Mouse (Mus musculus) CH12.LX (cell line): ENCODE measurements around the gene Olfr1321. TPM values are rescaled to one million over a fixed set of nuclear protein-coding genes. Genes with fewer than 3 reads are reported as not detected.

Experiments
- DNase-seq: peaks from one replicate; pipeline ENCODE4 v3.0.0-alpha.2; 2013; ENCODE audit errors: extremely low read depth
- H3K27ac ChIP-seq: 2 replicates; pipeline ENCODE4 v1.5.1; 2012; ENCODE audit warnings: low read depth, mild to moderate bottlenecking, control low read depth, moderate library complexity; ENCODE audit not compliant: insufficient read depth
- H3K27me3 ChIP-seq: replicated peaks from 2 replicates; pipeline ENCODE3; 2012; ENCODE audit warnings: inconsistent platforms
- H3K36me3 ChIP-seq, 2 experiments: replicated peaks in 1 of 2; 2 replicates each; pipeline versions ENCODE3 to v1.6.1; 2012; ENCODE audit warnings: inconsistent platforms in 1 of 2, low read length in 1 of 2, mild to moderate bottlenecking in 1 of 2, mixed read lengths in 1 of 2, moderate library complexity in 1 of 2; ENCODE audit not compliant: control insufficient read depth in 1 of 2, insufficient read depth in 1 of 2
- H3K4me1 ChIP-seq, 2 experiments: 2 replicates each; pipeline ENCODE4 v1.6.1; 2012; ENCODE audit warnings: inconsistent platforms in 1 of 2, moderate library complexity in 1 of 2; ENCODE audit not compliant: insufficient read depth in 2 of 2, control insufficient read depth in 1 of 2
- H3K4me2 ChIP-seq: 2 replicates; pipeline ENCODE4 v1.6.1; 2012; ENCODE audit warnings: low read depth, mild to moderate bottlenecking, control low read depth; ENCODE audit not compliant: poor library complexity, insufficient read depth, severe bottlenecking
- H3K4me3 ChIP-seq, 3 experiments: fragments of 150-350 bp in 1 of 3; sonication (generic) in 1 of 3; replicated peaks in 1 of 3; 2 replicates each; pipeline versions ENCODE3 to v1.5.1; 2011 to 2012; ENCODE audit warnings: low read depth in 2 of 3, low read length in 2 of 3, mild to moderate bottlenecking in 2 of 3, moderate library complexity in 2 of 3, control low read depth in 1 of 3, improper control_type of control experiment in 1 of 3, inconsistent platforms in 1 of 3, mixed read lengths in 1 of 3; ENCODE audit not compliant: poor library complexity in 1 of 3
- H3K79me2 ChIP-seq: replicated peaks from 2 replicates; pipeline ENCODE4 v1.6.1; 2012; ENCODE audit warnings: mild to moderate bottlenecking, moderate library complexity; ENCODE audit not compliant: control insufficient read depth, poor library complexity, insufficient read depth, severe bottlenecking; ENCODE audit errors: extremely low read depth
- H3K9ac ChIP-seq: 2 replicates; pipeline ENCODE4 v1.6.1; 2012; ENCODE audit warnings: low read depth, mild to moderate bottlenecking, control low read depth, moderate library complexity; ENCODE audit not compliant: insufficient read depth
- H3K9me3 ChIP-seq: replicated peaks from 2 replicates; pipeline ENCODE3; 2012; ENCODE audit warnings: low read length, inconsistent platforms, mixed read lengths
- BHLHE40 ChIP-seq: IDR thresholded peaks from 2 replicates; pipeline ENCODE4 v1.6.1; 2011; ENCODE audit warnings: mild to moderate bottlenecking, low read depth, low read length, improper control_type of control experiment
- CHD2 ChIP-seq: IDR thresholded peaks from 2 replicates; pipeline ENCODE4 v1.6.1; 2011; ENCODE audit warnings: low read length, improper control_type of control experiment
- CTCF ChIP-seq, 2 experiments: IDR thresholded peaks in 1 of 2; conservative IDR thresholded peaks in 1 of 2; 2 replicates each; pipeline ENCODE4 v1.5.1; 2011 to 2012; ENCODE audit warnings: low read depth in 2 of 2, low read length in 2 of 2, improper control_type of control experiment in 1 of 2, inconsistent platforms in 1 of 2, mild to moderate bottlenecking in 1 of 2, moderate library complexity in 1 of 2
- ELF1 ChIP-seq: IDR thresholded peaks from 2 replicates; pipeline ENCODE4 v1.6.1; 2014; ENCODE audit warnings: low read depth, mild to moderate bottlenecking, inconsistent platforms, low read length, improper control_type of control experiment
- HCFC1 ChIP-seq: IDR thresholded peaks from 2 replicates; pipeline ENCODE4 v1.6.1; 2012; ENCODE audit warnings: low read depth, mild to moderate bottlenecking, inconsistent platforms, low read length, improper control_type of control experiment
- JUN ChIP-seq: IDR thresholded peaks from 2 replicates; pipeline ENCODE4 v1.6.1; 2011; ENCODE audit warnings: low read depth, mild to moderate bottlenecking, low read length, improper control_type of control experiment, moderate library complexity; ENCODE audit not compliant: insufficient read depth
- KAT2A ChIP-seq: IDR thresholded peaks from 2 replicates; pipeline ENCODE4 v1.6.1; 2012; ENCODE audit warnings: low read length, improper control_type of control experiment, inconsistent platforms; ENCODE audit not compliant: insufficient replicate concordance
- MAFK ChIP-seq: IDR thresholded peaks from 2 replicates; pipeline ENCODE4 v1.6.1; 2011; ENCODE audit warnings: low read length, improper control_type of control experiment; ENCODE audit not compliant: insufficient replicate concordance
- MAX ChIP-seq: IDR thresholded peaks from 2 replicates; pipeline ENCODE4 v1.6.1; 2011; ENCODE audit warnings: low read length, improper control_type of control experiment
- NELFE ChIP-seq: IDR thresholded peaks from 2 replicates; pipeline ENCODE4 v1.6.1; 2011; ENCODE audit warnings: low read depth, low read length, improper control_type of control experiment
- POLR2A ChIP-seq: IDR thresholded peaks from 2 replicates; pipeline ENCODE4 v1.6.1; 2011; ENCODE audit warnings: low read depth, mild to moderate bottlenecking, improper control_type of control experiment, low read length
- POLR2AphosphoS2 ChIP-seq: IDR thresholded peaks from 2 replicates; pipeline ENCODE4 v1.6.1; 2011; ENCODE audit warnings: low read depth, low read length, improper control_type of control experiment
- RAD21 ChIP-seq: IDR thresholded peaks from 2 replicates; pipeline ENCODE4 v1.6.1; 2011; ENCODE audit warnings: low read depth, mild to moderate bottlenecking, low read length, improper control_type of control experiment, moderate library complexity
- SIN3A ChIP-seq: IDR thresholded peaks from 2 replicates; pipeline ENCODE4 v1.6.1; 2012; ENCODE audit warnings: low read length, improper control_type of control experiment, inconsistent platforms
- SMC3 ChIP-seq: IDR thresholded peaks from 2 replicates; pipeline ENCODE4 v1.6.1; 2011; ENCODE audit warnings: low read depth, low read length, improper control_type of control experiment
- ZKSCAN1 ChIP-seq: IDR thresholded peaks from 2 replicates; pipeline ENCODE4 v1.6.1; 2012; ENCODE audit warnings: low read depth, inconsistent platforms, low read length, improper control_type of control experiment, borderline replicate concordance
- ZNF384 ChIP-seq: IDR thresholded peaks from 2 replicates; pipeline ENCODE4 v1.6.1; 2012; ENCODE audit warnings: low read depth, low read length, improper control_type of control experiment, inconsistent platforms
- dilution Hi-C: fragments of 300-500 bp; cut with MboI; formaldehyde crosslinking; loops from 2 replicates; pipeline ENCODE4 v1.14.3; 2020; ENCODE audit warnings: low sequenced_read_pairs; ENCODE audit not compliant: extremely low pct_unique_long_range_greater_than_20kb, extremely low pct_ligation_motif_present
- in situ Hi-C: fragments of 300-500 bp; cut with MboI; formaldehyde crosslinking; loops from 3 replicates; pipeline ENCODE4 v1.14.3; 2019; ENCODE audit warnings: low sequenced_read_pairs, low pct_ligation_motif_present, low pct_unique_long_range_greater_than_20kb, mixed read lengths
- polyA plus RNA-seq: library from polyadenylated mRNA; unstranded; fragments of >175 nt; gene quantifications from 2 replicates; pipeline ENCODE4 v1.2.1, GENCODE M21; 2012; ENCODE audit warnings: low read depth; ENCODE audit not compliant: insufficient read length
- total RNA-seq, 2 experiments: library from RNA; depleted of rRNA; stranded (reverse); fragments of 300-350 nt in 1 of 2; fragments of >200 nt in 1 of 2; gene quantifications; 2 replicates each; pipeline ENCODE4 v1.2.3; 2012 to 2014

Olfr1321 gene
- total RNA-seq (2012; rRNA removed), result not detected in 2 replicates
- not detected in 2 replicates for total RNA-seq (2014; rRNA removed)
- polyA plus RNA-seq, result not detected in 2 replicates

DNA sequence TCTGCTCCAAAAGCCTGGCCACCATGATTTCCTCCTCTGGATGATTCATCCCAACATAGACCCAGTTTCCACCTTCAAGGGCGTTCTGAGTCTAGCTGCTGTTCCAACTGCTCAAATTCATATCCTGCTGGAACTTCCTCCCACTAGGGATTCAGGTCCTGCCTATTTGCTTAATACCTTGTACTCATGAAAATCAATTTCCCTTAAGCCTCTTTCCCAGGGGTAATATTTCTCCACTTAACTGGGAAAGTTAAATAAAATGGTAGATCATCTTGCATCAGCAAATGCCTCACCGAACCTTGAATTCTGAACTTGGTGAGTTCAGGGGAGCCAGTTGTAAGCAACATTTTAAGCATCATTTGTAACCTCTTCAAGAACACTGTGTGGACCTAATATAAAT, at the start of gene Olfr1321:
Olfr1321 (minus strand) TSS at position 101 of the 400 bp plus-strand sequence.
- dilution Hi-C loops, result no loop called here
- Histone ChIP-seq H3K4me1 (no peaks in the 10 kb centered on the region), H3K79me2 (no peaks in the 10 kb centered on the region), H3K9ac (no peak within 1 kb of the TSS), H3K4me3 (no peak within 1 kb of the TSS), H3K9me3 (no peaks in the 10 kb centered on the region), H3K27ac (no peak within 1 kb of the TSS), H3K36me3 (no peaks in the 10 kb centered on the region), H3K4me2 (no peak within 1 kb of the TSS), H3K27me3 (no peaks in the 10 kb centered on the region)
- DNase-seq, result no peak
- TF ChIP-seq SIN3A (no peak), KAT2A (no peak), CHD2 (no peak), NELFE (no peak), HCFC1 (no peak), POLR2A (no peak), JUN (no peak), ELF1 (no peak), MAFK (no peak), RAD21 (no peak), POLR2AphosphoS2 (no peak)
- in situ Hi-C loops, result no loop called here

DNA sequence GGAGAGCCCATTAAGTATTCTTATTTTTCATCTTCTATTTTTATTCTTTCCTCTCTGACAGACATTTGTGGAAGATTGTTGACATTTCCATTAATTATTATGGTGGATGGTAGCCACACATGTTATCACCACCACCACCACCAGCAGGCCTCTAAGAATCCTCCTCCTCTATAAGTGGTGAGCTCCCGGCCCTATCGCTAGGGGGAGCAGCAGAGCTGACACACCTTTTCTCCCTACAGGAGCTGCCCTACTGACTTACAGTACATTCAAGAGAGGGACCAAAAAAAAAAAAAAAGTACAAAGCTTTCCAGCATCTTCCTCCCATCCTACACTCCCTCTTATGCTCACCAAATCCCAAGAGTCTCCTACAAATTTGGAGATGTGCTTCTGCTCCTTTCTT, 36.0 kb upstream of the Olfr1321 start:
- in situ Hi-C loops (no loop called here), dilution Hi-C loops (no loop called here)
- Histone ChIP-seq H3K27ac (no peak overlapping the region), H3K36me3 (no peaks in the 10 kb centered on the region), H3K4me3 (no peak overlapping the region), H3K79me2 (no peaks in the 10 kb centered on the region), H3K4me1 (no peaks in the 10 kb centered on the region), H3K27me3 (no peaks in the 10 kb centered on the region), H3K4me2 (no peak overlapping the region), H3K9me3 (no peaks in the 10 kb centered on the region), H3K9ac (no peak overlapping the region)
- TF ChIP-seq ELF1 (no peak), RAD21 (peak; percentile 16), MAX (no peak), SMC3 (peak; percentile 28), ZKSCAN1 (no peak), ZNF384 (peak; percentile 42; the same call in 1 of the 2 replicates), BHLHE40 (no peak), CTCF (conservative IDR thresholded peaks at IDR 0.05 in 1 of 2, IDR thresholded peaks at IDR 0.05 in 1 of 2; ENCODE audit: low read depth in 2 of 2, low read length in 2 of 2) (peak; percentile 10 to 56; a peak in 2 of 4 replicates)
- peak; percentile 26 for DNase-seq
